Mouse (Mus musculus) hindbrain, embryonic 16.5 days (tissue): ENCODE results near the gene Lrrc66. TPM values are rescaled to one million over a fixed set of nuclear protein-coding genes. Genes with fewer than 3 reads are reported as not detected.

ENCODE experiments used
- ATAC-seq: fragments of 200-750 bp; cut with Nextera tagmentation; 2 replicates; pipeline ENCODE4 v1.8.0; 2017; ENCODE audit warnings: moderate TSS enrichment, moderate library complexity
- H3K27ac ChIP-seq: fragments of 300-500 bp; sonication (generic); 2 replicates; pipeline ENCODE4 v1.5.1; 2014; ENCODE audit warnings: low read depth, mild to moderate bottlenecking, control low read depth, low read length, moderate library complexity
- H3K27me3 ChIP-seq: fragments of 300-500 bp; sonication (generic); replicated peaks from 2 replicates; pipeline ENCODE4 v1.6.1; 2014; ENCODE audit warnings: low read length; ENCODE audit not compliant: control insufficient read depth, insufficient read depth
- H3K36me3 ChIP-seq: fragments of 300-500 bp; sonication (generic); 2 replicates; pipeline ENCODE4 v1.6.1; 2014; ENCODE audit warnings: mild to moderate bottlenecking, low read length, moderate library complexity, mixed read lengths; ENCODE audit not compliant: control insufficient read depth, insufficient read depth
- H3K4me1 ChIP-seq: fragments of 300-500 bp; sonication (generic); 2 replicates; pipeline ENCODE4 v1.6.1; 2014; ENCODE audit warnings: low read depth, low read length; ENCODE audit not compliant: control insufficient read depth, insufficient read depth
- H3K4me2 ChIP-seq: fragments of 300-500 bp; sonication (generic); 2 replicates; pipeline ENCODE4 v1.6.1; 2014; ENCODE audit warnings: mild to moderate bottlenecking, low read length, control low read depth, moderate library complexity
- H3K4me3 ChIP-seq: fragments of 300-500 bp; sonication (generic); 2 replicates; pipeline ENCODE4 v1.5.1; 2014; ENCODE audit warnings: mild to moderate bottlenecking, low read length, control low read depth, moderate library complexity
- H3K9ac ChIP-seq: fragments of 300-500 bp; sonication (generic); 2 replicates; pipeline ENCODE4 v1.6.1; 2014; ENCODE audit warnings: low read depth, mild to moderate bottlenecking, control low read depth, low read length, moderate library complexity
- H3K9me3 ChIP-seq: fragments of 300-500 bp; sonication (generic); 2 replicates; pipeline ENCODE4 v1.6.1; 2014; ENCODE audit warnings: mild to moderate bottlenecking, low read length, moderate library complexity; ENCODE audit not compliant: control insufficient read depth
- WGBS: fragments of 180-500 bp; shearing (Covaris S2); extraction: QIAGEN DNeasy Blood & Tissue Kit; methylation state at CpG from one replicate; pipeline ENCODE4 v1.1.7; 2014; 5-methylcytosine and 5-hydroxymethylcytosine counted together
- polyA plus RNA-seq: library from polyadenylated mRNA; unstranded; fragments of >200 nt; fragmentation: Nextera tagmentation; extraction: Ambion mirVana; gene quantifications from 2 replicates; pipeline ENCODE4 v1.2.1, GENCODE M21; 2015

Lrrc66 gene
- polyA plus RNA-seq, 1 experiment from 2014 or later: not detected

- Histone ChIP-seq H3K27ac (no peak overlapping the region), H3K4me1 (peaks cover 10% of the 10 kb centered on the region; the same call in 1 of the 2 replicates), H3K9me3 (no peaks in the 10 kb centered on the region), H3K36me3 (no peaks in the 10 kb centered on the region), H3K4me3 (no peak overlapping the region), H3K4me2 (no peak overlapping the region), H3K9ac (no peak overlapping the region), H3K27me3 (no peaks in the 10 kb centered on the region)
- peak; percentile 40; the same call in 1 of the 2 replicates for ATAC-seq
- 79% methylated on average over 4 of the region's 4 CpGs for WGBS
Measured at GRCm38 (mm10) chr5:73574616-73575015, 57.7 kb downstream of the Lrrc66 start.

GRCm38 (mm10) chr5:73573789-73574188 is 58.5 kb downstream of the Lrrc66 start:
- Histone ChIP-seq H3K27ac (no peak overlapping the region), H3K36me3 (no peaks in the 10 kb centered on the region), H3K4me2 (no peak overlapping the region), H3K27me3 (no peaks in the 10 kb centered on the region), H3K4me1 (peaks cover 10% of the 10 kb centered on the region; the same call in 1 of the 2 replicates), H3K4me3 (no peak overlapping the region), H3K9me3 (no peaks in the 10 kb centered on the region), H3K9ac (no peak overlapping the region)
- ATAC-seq: no peak
- 76% methylated on average over 7 of the region's 7 CpGs for WGBS

GRCm38 (mm10) chr5:73572846-73573245 is 59.5 kb downstream of the Lrrc66 start:
- Histone ChIP-seq H3K9me3 (no peaks in the 10 kb centered on the region), H3K4me2 (no peak overlapping the region), H3K27ac (no peak overlapping the region), H3K4me3 (no peak overlapping the region), H3K36me3 (no peaks in the 10 kb centered on the region), H3K27me3 (no peaks in the 10 kb centered on the region), H3K9ac (no peak overlapping the region), H3K4me1 (peaks cover 10% of the 10 kb centered on the region; the same call in 1 of the 2 replicates)
- no peak for ATAC-seq
- WGBS: 90% methylated on average over 2 of the region's 2 CpGs

GRCm38 (mm10) chr5:73571395-73572156 is 60.8 kb downstream of the Lrrc66 start:
- no peaks in the 10 kb centered on the region for H3K27me3 ChIP-seq
- no peak overlapping the region for H3K9ac ChIP-seq
- ATAC-seq: no peak
- H3K4me2 ChIP-seq: no peak overlapping the region
- H3K27ac ChIP-seq: no peak overlapping the region
- 88% methylated on average over 6 of the region's 6 CpGs for WGBS
- H3K9me3 ChIP-seq: no peaks in the 10 kb centered on the region
- no peak overlapping the region for H3K4me3 ChIP-seq
- no peaks in the 10 kb centered on the region for H3K36me3 ChIP-seq
- H3K4me1 ChIP-seq: peaks cover 7% of the 10 kb centered on the region; the same call in 1 of the 2 replicates

GRCm38 (mm10) chr5:73569181-73569580 is 63.1 kb downstream of the Lrrc66 start:
- H3K36me3 ChIP-seq: no peaks in the 10 kb centered on the region
- H3K27me3 ChIP-seq: no peaks in the 10 kb centered on the region
- no peak overlapping the region for H3K9ac ChIP-seq
- H3K4me3 ChIP-seq: no peak overlapping the region
- no peak overlapping the region for H3K27ac ChIP-seq
- WGBS: 77% methylated on average over 5 of the region's 5 CpGs
- H3K9me3 ChIP-seq: no peaks in the 10 kb centered on the region
- no peaks in the 10 kb centered on the region for H3K4me1 ChIP-seq
- no peak overlapping the region for H3K4me2 ChIP-seq
- ATAC-seq: no peak

GRCm38 (mm10) chr5:73566892-73567291 is 65.4 kb downstream of the Lrrc66 start:
- no peaks in the 10 kb centered on the region for H3K4me1 ChIP-seq
- no peak overlapping the region for H3K4me2 ChIP-seq
- no peaks in the 10 kb centered on the region; the same call in 1 of the 2 replicates for H3K36me3 ChIP-seq
- H3K9ac ChIP-seq: no peak overlapping the region
- H3K9me3 ChIP-seq: no peaks in the 10 kb centered on the region
- no peak overlapping the region for H3K4me3 ChIP-seq
- no peak for ATAC-seq
- 82% methylated on average over 4 of the region's 4 CpGs for WGBS
- H3K27ac ChIP-seq: no peak overlapping the region
- H3K27me3 ChIP-seq: no peaks in the 10 kb centered on the region

GRCm38 (mm10) chr5:73566119-73566518 is 66.2 kb downstream of the Lrrc66 start:
- no peak overlapping the region for H3K4me3 ChIP-seq
- ATAC-seq: no peak
- no peak overlapping the region for H3K27ac ChIP-seq
- H3K4me2 ChIP-seq: no peak overlapping the region
- H3K9ac ChIP-seq: no peak overlapping the region
- H3K4me1 ChIP-seq: no peaks in the 10 kb centered on the region
- H3K9me3 ChIP-seq: no peaks in the 10 kb centered on the region
- 87% methylated on average over 5 of the region's 5 CpGs for WGBS
- H3K36me3 ChIP-seq: no peaks in the 10 kb centered on the region; the same call in 1 of the 2 replicates
- H3K27me3 ChIP-seq: no peaks in the 10 kb centered on the region

GRCm38 (mm10) chr5:73564038-73564437 is 68.3 kb downstream of the Lrrc66 start:
- H3K27ac ChIP-seq: no peak overlapping the region
- H3K27me3 ChIP-seq: no peaks in the 10 kb centered on the region
- H3K4me1 ChIP-seq: no peaks in the 10 kb centered on the region
- no peak overlapping the region for H3K9ac ChIP-seq
- no peak overlapping the region for H3K4me2 ChIP-seq
- no peak overlapping the region for H3K4me3 ChIP-seq
- 86% methylated on average over 6 of the region's 6 CpGs for WGBS
- H3K9me3 ChIP-seq: no peaks in the 10 kb centered on the region
- H3K36me3 ChIP-seq: peaks cover 2% of the 10 kb centered on the region; the same call in 1 of the 2 replicates
- no peak for ATAC-seq

- Histone ChIP-seq H3K36me3 (peaks cover 7% of the 10 kb centered on the region; the same call in 1 of the 2 replicates), H3K27ac (no peak overlapping the region), H3K9ac (no peak overlapping the region), H3K27me3 (no peaks in the 10 kb centered on the region), H3K4me1 (no peaks in the 10 kb centered on the region), H3K4me3 (no peak overlapping the region), H3K9me3 (no peaks in the 10 kb centered on the region), H3K4me2 (no peak overlapping the region)
- ATAC-seq: no peak
- 91% methylated on average over 6 of the region's 6 CpGs for WGBS
Measured at GRCm38 (mm10) chr5:73558756-73559155, 73.6 kb downstream of the Lrrc66 start.
